Mouse (Mus musculus) forebrain, embryonic 11.5 days (tissue): Measurements from ENCODE around the gene Ciao2b. TPM values are rescaled to one million over a fixed set of nuclear protein-coding genes. Genes with fewer than 3 reads are reported as not detected.
A peak's percentile ranks its signal among the peaks of the same experiment; 100 is the strongest.

ENCODE experiments used
- ATAC-seq: fragments of 200-750 bp; cut with Nextera tagmentation; replicated peaks from 2 replicates; pipeline ENCODE4 v1.8.0; 2017; ENCODE audit warnings: moderate TSS enrichment; ENCODE audit not compliant: low FRiP score
- DNase-seq: peaks from one replicate; pipeline ENCODE4 v3.0.0-alpha.2; 2017; ENCODE audit warnings: low spot score
- H3K27ac ChIP-seq: fragments of 300-500 bp; sonication (generic); 2 replicates; pipeline ENCODE4 v1.5.1; 2014; ENCODE audit warnings: low read depth, low read length
- H3K27me3 ChIP-seq: fragments of 300-500 bp; sonication (generic); 2 replicates; pipeline ENCODE4 v1.6.1; 2014; ENCODE audit warnings: mild to moderate bottlenecking, low read length, mixed read lengths; ENCODE audit not compliant: control insufficient read depth, insufficient read depth
- H3K36me3 ChIP-seq: fragments of 300-500 bp; sonication (generic); 2 replicates; pipeline ENCODE4 v1.6.1; 2014; ENCODE audit warnings: mild to moderate bottlenecking, low read length, moderate library complexity, mixed read lengths; ENCODE audit not compliant: control insufficient read depth, insufficient read depth
- H3K4me1 ChIP-seq: fragments of 300-500 bp; sonication (generic); replicated peaks from 2 replicates; pipeline ENCODE4 v1.6.1; 2014; ENCODE audit warnings: low read length, mixed read lengths; ENCODE audit not compliant: control insufficient read depth, insufficient read depth
- H3K4me2 ChIP-seq: fragments of 300-500 bp; sonication (generic); 2 replicates; pipeline ENCODE4 v1.6.1; 2014; ENCODE audit warnings: low read depth, mild to moderate bottlenecking, low read length, moderate library complexity, mixed read lengths; ENCODE audit not compliant: severe bottlenecking
- H3K4me3 ChIP-seq: fragments of 300-500 bp; sonication (generic); 2 replicates; pipeline ENCODE4 v1.5.1; 2014; ENCODE audit warnings: low read depth, low read length
- H3K9ac ChIP-seq: fragments of 300-500 bp; sonication (generic); 2 replicates; pipeline ENCODE4 v1.6.1; 2014; ENCODE audit warnings: low read length
- H3K9me3 ChIP-seq: fragments of 300-500 bp; sonication (generic); 2 replicates; pipeline ENCODE4 v1.6.1; 2016; ENCODE audit warnings: low read length, mixed read lengths; ENCODE audit not compliant: control insufficient read depth
- WGBS: fragments of 180-500 bp; shearing (Covaris S2); extraction: QIAGEN DNeasy Blood & Tissue Kit; methylation state at CpG from one replicate; pipeline ENCODE4 v1.1.7; 2014; 5-methylcytosine and 5-hydroxymethylcytosine counted together
- polyA plus RNA-seq: library from polyadenylated mRNA; unstranded; fragments of >200 nt; fragmentation: Nextera tagmentation; extraction: Ambion mirVana; gene quantifications from 2 replicates; pipeline ENCODE4 v1.2.1, GENCODE M21; 2014

Gene Ciao2b
- polyA plus RNA-seq, 1 experiment from 2014 or later, result 89.2 TPM

- no peaks in the 10 kb centered on the region for H3K9me3 ChIP-seq
- H3K9ac ChIP-seq, result no peak overlapping the region
- no peak overlapping the region for H3K4me2 ChIP-seq
- H3K36me3 ChIP-seq, result no peaks in the 10 kb centered on the region; the same call in 1 of the 2 replicates
- no peak overlapping the region for H3K27ac ChIP-seq
- 90% methylated on average over 6 of the region's 6 CpGs for WGBS
- ATAC-seq, result no peak
- no peaks in the 10 kb centered on the region for H3K27me3 ChIP-seq
- DNase-seq, result no peak
- peaks cover 12% of the 10 kb centered on the region; the same call in 1 of the 2 replicates for H3K4me1 ChIP-seq
- H3K4me3 ChIP-seq, result no peak overlapping the region
Observed at GRCm38 (mm10) chr8:104638010-104638409, 3.8 kb downstream of the Ciao2b start.

- Histone ChIP-seq H3K4me2 (no peak overlapping the region), H3K4me3 (no peak overlapping the region), H3K36me3 (no peaks in the 10 kb centered on the region; the same call in 1 of the 2 replicates), H3K27ac (no peak overlapping the region), H3K9ac (no peak overlapping the region), H3K4me1 (peaks cover 5% of the 10 kb centered on the region), H3K9me3 (no peaks in the 10 kb centered on the region), H3K27me3 (peaks cover 4% of the 10 kb centered on the region)
- WGBS, result 90% methylated on average over 3 of the region's 3 CpGs
- DNase-seq, result peak; percentile 39
- no peak for ATAC-seq
Observed at GRCm38 (mm10) chr8:104635004-104635710, 6.6 kb downstream of the Ciao2b start.

DNA sequence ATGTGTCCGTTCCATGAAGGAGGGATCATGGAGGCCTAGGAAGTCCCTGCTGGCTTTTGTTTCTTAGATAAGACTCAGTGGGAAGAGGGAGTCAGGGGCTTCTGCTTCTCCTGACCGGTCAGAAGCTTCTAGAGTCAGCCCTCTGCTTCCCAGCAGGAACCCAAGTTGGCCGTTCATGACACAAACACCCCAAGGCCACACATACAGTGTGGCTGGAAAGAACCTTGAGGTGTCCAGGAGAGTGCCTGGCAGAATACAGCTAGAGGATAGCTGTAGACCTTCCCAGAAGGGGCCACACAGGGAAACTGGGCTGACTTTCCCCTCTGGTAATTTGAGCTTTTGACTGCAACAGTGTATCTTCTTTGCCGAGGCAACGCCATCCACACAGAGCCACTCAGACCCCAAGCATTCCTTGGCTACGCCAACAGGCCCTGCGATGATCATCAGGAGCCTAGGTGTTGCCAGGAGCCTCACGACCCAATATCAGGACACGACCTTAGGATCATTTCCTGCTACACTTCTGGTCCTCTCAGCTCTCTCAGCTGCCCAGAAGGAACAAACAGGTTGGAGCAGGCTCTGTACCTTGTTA is 8.5 kb downstream of the Ciao2b start:
- Histone ChIP-seq H3K9ac (no peak overlapping the region), H3K4me2 (no peak overlapping the region), H3K27me3 (peaks cover 13% of the 10 kb centered on the region), H3K4me3 (no peak overlapping the region), H3K36me3 (no peaks in the 10 kb centered on the region; the same call in 1 of the 2 replicates), H3K27ac (no peak overlapping the region), H3K4me1 (peaks cover 4% of the 10 kb centered on the region), H3K9me3 (no peaks in the 10 kb centered on the region)
- DNase-seq (no peak), ATAC-seq (no peak)
- WGBS, result 59% methylated on average over 9 of the region's 9 CpGs

DNA sequence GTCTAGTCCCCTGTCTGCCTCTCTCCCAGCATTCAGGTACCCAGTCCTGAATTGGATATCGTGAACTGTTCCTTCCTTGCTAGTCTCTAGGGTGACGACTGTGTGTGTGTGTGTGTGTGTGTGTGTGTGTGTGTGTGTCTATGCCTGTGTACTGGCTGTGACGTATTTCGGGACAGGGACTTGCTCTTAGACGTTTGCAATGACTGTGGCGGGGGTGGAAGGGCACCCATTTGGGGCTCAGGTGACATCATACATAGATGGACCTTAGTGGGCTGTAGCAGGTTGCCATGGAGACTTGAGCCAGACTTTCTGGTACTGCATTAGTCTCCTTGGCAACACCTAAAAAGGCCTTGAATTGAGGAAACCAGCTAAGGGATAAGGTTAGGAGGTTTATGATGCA is 9.3 kb downstream of the Ciao2b start:
- no peak for ATAC-seq
- 60% methylated on average over 6 of the region's 6 CpGs for WGBS

DNA sequence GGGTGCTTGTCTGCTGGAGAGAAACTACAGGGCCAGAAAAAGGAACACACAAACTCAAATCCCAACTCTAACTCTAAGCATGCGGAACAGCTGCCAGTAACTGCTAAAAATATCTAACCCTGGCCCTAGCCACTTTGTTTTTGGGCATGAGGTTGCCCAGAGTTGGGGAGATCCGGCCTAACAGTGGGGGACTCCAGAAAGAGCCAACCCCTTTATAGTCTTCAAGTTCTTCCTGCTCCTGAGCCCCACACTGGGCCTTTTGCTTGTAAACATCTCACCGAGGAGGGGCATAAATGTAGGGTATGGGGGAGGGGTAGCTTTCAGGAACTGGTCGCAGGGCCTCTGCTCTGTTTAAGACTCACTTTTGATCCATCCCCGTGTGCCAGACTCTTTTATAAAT is 9.8 kb downstream of the Ciao2b start:
- no peak for DNase-seq
- ATAC-seq, result no peak
- peaks cover 13% of the 10 kb centered on the region for H3K27me3 ChIP-seq
- H3K4me2 ChIP-seq, result no peak overlapping the region; the same call in 1 of the 2 replicates
- H3K27ac ChIP-seq, result no peak overlapping the region
- H3K9me3 ChIP-seq, result no peaks in the 10 kb centered on the region
- H3K4me3 ChIP-seq, result no peak overlapping the region
- peaks cover 4% of the 10 kb centered on the region for H3K4me1 ChIP-seq
- 38% methylated on average over 5 of the region's 5 CpGs for WGBS
- no peak overlapping the region; the same call in 1 of the 2 replicates for H3K9ac ChIP-seq
- no peaks in the 10 kb centered on the region for H3K36me3 ChIP-seq

More for the DNA sequence above, 9.3 kb downstream of the Ciao2b start:
- H3K9ac ChIP-seq, result no peak overlapping the region; the same call in 1 of the 2 replicates
- H3K27me3 ChIP-seq, result peaks cover 13% of the 10 kb centered on the region
- H3K4me3 ChIP-seq, result no peak overlapping the region
- H3K36me3 ChIP-seq, result no peaks in the 10 kb centered on the region
- DNase-seq, result no peak
- H3K27ac ChIP-seq, result no peak overlapping the region
- H3K4me1 ChIP-seq, result peaks cover 4% of the 10 kb centered on the region
- H3K4me2 ChIP-seq, result no peak overlapping the region
- no peaks in the 10 kb centered on the region for H3K9me3 ChIP-seq

DNA sequence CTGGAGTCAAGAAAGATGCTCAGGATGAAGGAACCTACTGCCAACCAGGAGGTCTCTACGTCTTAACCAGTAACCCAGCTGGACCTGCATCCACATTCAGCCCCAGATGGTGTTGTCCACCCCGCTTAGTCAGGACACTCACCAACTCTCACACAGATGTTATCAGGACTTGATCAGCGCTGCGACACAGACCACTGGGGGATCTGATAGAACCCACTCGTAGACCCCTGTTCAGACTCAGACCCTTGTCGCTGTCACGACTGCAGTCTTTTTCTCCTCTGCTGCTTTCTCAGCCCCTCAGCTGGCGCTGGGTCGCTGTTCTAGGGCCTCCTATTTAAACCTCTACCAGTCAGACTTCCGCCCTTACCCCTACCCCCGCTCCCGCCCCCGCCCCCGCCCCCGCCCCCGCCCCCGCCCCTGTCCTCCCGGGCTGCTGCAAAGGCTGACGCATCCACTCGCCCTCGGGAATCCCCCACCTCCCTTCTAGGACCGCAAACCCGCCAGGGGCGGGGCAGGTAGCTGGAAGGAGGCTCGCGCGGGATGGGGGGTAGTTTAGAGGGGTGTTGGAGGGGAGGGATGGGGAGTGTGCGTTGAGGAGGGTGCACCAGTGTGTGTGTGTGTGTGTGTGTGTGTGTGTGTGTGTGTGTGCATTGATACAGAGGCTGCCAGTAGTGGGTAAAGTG is 10.6 kb downstream of the Ciao2b start, which contains the start of gene Rrad:
TSS of gene Rrad (minus strand) at position 347 of the 683 bp plus-strand sequence.
- ATAC-seq (peak; percentile 69), DNase-seq (peak; percentile 71)
- no peaks in the 10 kb centered on the region for H3K36me3 ChIP-seq
- H3K9me3 ChIP-seq, result no peaks in the 10 kb centered on the region
- WGBS, result under 1% methylated on average over 27 of the region's 28 CpGs
- peaks cover 4% of the 10 kb centered on the region for H3K4me1 ChIP-seq
- peak within 1 kb of the TSS; percentile 35 for H3K9ac ChIP-seq
- H3K27ac ChIP-seq, result no peak within 1 kb of the TSS
- peak within 1 kb of the TSS; percentile 59 for H3K4me2 ChIP-seq
- H3K27me3 ChIP-seq, result peaks cover 13% of the 10 kb centered on the region
- peak within 1 kb of the TSS; percentile 33 for H3K4me3 ChIP-seq

GRCm38 (mm10) chr8:104630574-104630973 is 11.2 kb downstream of the Ciao2b start:
- ATAC-seq (peak; percentile 34; the same call in 1 of the 2 replicates), DNase-seq (peak; percentile 62)
- H3K4me3 ChIP-seq, result peak overlapping the region; percentile 33
- no peak overlapping the region for H3K27ac ChIP-seq
- peak overlapping the region; percentile 59 for H3K4me2 ChIP-seq
- H3K36me3 ChIP-seq, result no peaks in the 10 kb centered on the region
- WGBS, result 1% methylated on average over 36 of the region's 36 CpGs
- peaks cover 13% of the 10 kb centered on the region for H3K27me3 ChIP-seq
- peaks cover 4% of the 10 kb centered on the region for H3K4me1 ChIP-seq
- no peaks in the 10 kb centered on the region for H3K9me3 ChIP-seq
- peak overlapping the region; percentile 35 for H3K9ac ChIP-seq

GRCm38 (mm10) chr8:104630111-104630479 is 11.7 kb downstream of the Ciao2b start:
- H3K27ac ChIP-seq, result no peak overlapping the region
- H3K36me3 ChIP-seq, result no peaks in the 10 kb centered on the region
- H3K9ac ChIP-seq, result no peak overlapping the region; the same call in 1 of the 2 replicates
- H3K27me3 ChIP-seq, result peaks cover 13% of the 10 kb centered on the region
- peaks cover 4% of the 10 kb centered on the region for H3K4me1 ChIP-seq
- DNase-seq (no peak), ATAC-seq (no peak)
- peak overlapping the region; percentile 59; the same call in 1 of the 2 replicates for H3K4me2 ChIP-seq
- WGBS, result 35% methylated on average over 8 of the region's 8 CpGs
- H3K9me3 ChIP-seq, result no peaks in the 10 kb centered on the region
- H3K4me3 ChIP-seq, result no peak overlapping the region
